9 mouse cellular contexts compared by ENCODE assay signal in the genomic region with DNA sequence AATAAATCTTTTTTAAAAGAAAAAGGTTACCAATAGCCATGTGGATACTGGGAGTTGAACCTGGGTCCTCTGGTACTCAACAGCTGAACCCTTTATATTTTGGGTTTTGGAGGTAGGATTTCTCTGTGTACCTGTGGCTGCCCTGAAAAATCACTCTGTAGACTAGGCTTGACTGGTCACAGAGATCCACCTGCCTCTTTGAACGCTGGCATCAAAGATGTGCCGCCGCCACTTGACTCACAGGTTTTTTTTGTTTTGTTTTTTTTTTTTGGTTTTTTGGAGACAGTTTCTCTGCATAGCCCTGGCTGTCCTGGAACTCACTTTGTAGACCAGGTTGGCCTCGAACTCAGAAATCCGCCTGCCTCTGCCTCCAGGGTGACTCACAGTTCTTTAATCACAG. TPM values are rescaled to one million over a fixed set of nuclear protein-coding genes. Genes with fewer than 3 reads are reported as not detected.
DNase-seq lines count a peak whose midpoint lies in the region; ATAC-seq lines count a peak whose summit lies in the region.
"Had no signal": no experiment of that assay in that cellular context is flagged by ENCODE, and none has a peak within 500 bp of the region (broad histone marks: within the 10 kb centered on the region; RNA-seq: fewer than 3 reads in every experiment).

No protein-coding gene starts in this region.

- ATAC-seq in heart, embryonic 15.5 days (replicated peaks; ENCODE audit: insufficient number of reproducible peaks, insufficient read depth, low FRiP score, low read depth): no peak
- no peak for ATAC-seq in liver, embryonic 11.5 days (replicated peaks; ENCODE audit: low FRiP score)
- ATAC-seq: midbrain, embryonic 13.5 days had no signal

- peak overlapping the region; percentile 55 for H3K9ac ChIP-seq in heart, embryonic 15.5 days
- H3K9ac ChIP-seq in liver, embryonic 11.5 days (ENCODE audit: low read depth, low read length): no peak overlapping the region
- H3K9ac ChIP-seq: midbrain, embryonic 13.5 days had no signal

- H3K36me3 ChIP-seq in heart, embryonic 15.5 days: peaks cover 20% of the 10 kb centered on the region
- H3K36me3 ChIP-seq in liver, embryonic 11.5 days (ENCODE audit: control insufficient read depth, insufficient read depth, low read length): peaks cover 22% of the 10 kb centered on the region

- H3K27me3 ChIP-seq in heart, embryonic 15.5 days: no peaks in the 10 kb centered on the region
- no peaks in the 10 kb centered on the region for H3K27me3 ChIP-seq in liver, embryonic 11.5 days (replicated peaks; ENCODE audit: control insufficient read depth, insufficient read depth, low read length)
- H3K27me3 ChIP-seq: midbrain, embryonic 13.5 days had no signal

- peaks cover 33% of the 10 kb centered on the region for H3K4me1 ChIP-seq in heart, embryonic 15.5 days (replicated peaks)
- peaks cover 39% of the 10 kb centered on the region for H3K4me1 ChIP-seq in liver, embryonic 11.5 days (replicated peaks; ENCODE audit: control insufficient read depth, insufficient read depth, low read length)

- peak overlapping the region; percentile 61 for H3K4me3 ChIP-seq in heart, embryonic 15.5 days
- H3K4me3 ChIP-seq in liver, embryonic 11.5 days (ENCODE audit: low read depth, low read length): peak overlapping the region; percentile 73
- H3K4me3 ChIP-seq: midbrain, embryonic 13.5 days had no signal

- H3K4me2 ChIP-seq in heart, embryonic 15.5 days: peak overlapping the region; percentile 64
- H3K4me2 ChIP-seq in liver, embryonic 11.5 days: peak overlapping the region; percentile 76

- DNase-seq in heart, adult 11 months: no peak
- peak; percentile 56 for DNase-seq in thymus, postnatal 0 days (ENCODE audit: low spot score)
- no peak for DNase-seq in thymus, adult 18-20 months
- no peak for DNase-seq in liver, embryonic 11.5 days (ENCODE audit: low spot score)
- no peak for DNase-seq in retina, postnatal 1 day
- no peak for DNase-seq in cerebellum, postnatal 14 days
- no peak for DNase-seq in left cerebral cortex, adult 9 months (ENCODE audit: low spot score in 2 of 2)

- 88% methylated on average over 5 of the region's 5 CpGs for WGBS in heart, embryonic 15.5 days
- WGBS in liver, embryonic 11.5 days: 78% methylated on average over 5 of the region's 5 CpGs

- H3K9me3 ChIP-seq in heart, embryonic 15.5 days (replicated peaks): no peaks in the 10 kb centered on the region
- H3K9me3 ChIP-seq in liver, embryonic 11.5 days (ENCODE audit: control insufficient read depth, low read length): no peaks in the 10 kb centered on the region
- H3K9me3 ChIP-seq: midbrain, embryonic 13.5 days had no signal

- H3K27ac ChIP-seq in heart, embryonic 15.5 days: peak overlapping the region; percentile 82
- H3K27ac ChIP-seq in liver, embryonic 11.5 days (ENCODE audit: low read depth, low read length): peak overlapping the region; percentile 88
- H3K27ac ChIP-seq: midbrain, embryonic 13.5 days had no signal

RNA-seq across cellular contexts. Expression of gene Ifi35, which starts 0.4 kb away (rescaled TPM):
- polyA plus RNA-seq in heart, embryonic 15.5 days (2015; fragmentation: Nextera tagmentation; extraction: Ambion mirVana): 18.0 and 25.9 TPM in 2 replicates
- 86.4 and 87.4 TPM in 2 replicates for polyA plus RNA-seq in thymus, postnatal 0 days (2015; fragmentation: Nextera tagmentation; extraction: Ambion mirVana)
- 31.2 and 34.6 TPM in 2 replicates for polyA plus RNA-seq in liver, embryonic 11.5 days (2014; fragmentation: Nextera tagmentation; extraction: Ambion mirVana)

RNA-seq across cellular contexts. Expression of gene Rpl27, which starts 5.7 kb away (rescaled TPM):
- 174 and 211 TPM in 2 replicates for polyA plus RNA-seq in heart, embryonic 15.5 days (2015; fragmentation: Nextera tagmentation; extraction: Ambion mirVana)
- 550 and 596 TPM in 2 replicates for polyA plus RNA-seq in thymus, postnatal 0 days (2015; fragmentation: Nextera tagmentation; extraction: Ambion mirVana)
- 553 and 579 TPM in 2 replicates for polyA plus RNA-seq in liver, embryonic 11.5 days (2014; fragmentation: Nextera tagmentation; extraction: Ambion mirVana)

RNA-seq across cellular contexts. Expression of gene Rnd2, which starts 17.0 kb away (rescaled TPM):
- 9.1 and 10.1 TPM in 2 replicates for polyA plus RNA-seq in heart, embryonic 15.5 days (2015; fragmentation: Nextera tagmentation; extraction: Ambion mirVana)
- polyA plus RNA-seq in thymus, postnatal 0 days (2015; fragmentation: Nextera tagmentation; extraction: Ambion mirVana): 3.7 and 4.6 TPM in 2 replicates
- 3.7 and 5.4 TPM in 2 replicates for polyA plus RNA-seq in liver, embryonic 11.5 days (2014; fragmentation: Nextera tagmentation; extraction: Ambion mirVana)

RNA-seq across cellular contexts. Expression of gene Vat1, which starts 18.2 kb away (rescaled TPM):
- polyA plus RNA-seq in heart, embryonic 15.5 days (2015; fragmentation: Nextera tagmentation; extraction: Ambion mirVana): 30.2 and 38.6 TPM in 2 replicates
- 24.7 and 25.3 TPM in 2 replicates for polyA plus RNA-seq in thymus, postnatal 0 days (2015; fragmentation: Nextera tagmentation; extraction: Ambion mirVana)
- polyA plus RNA-seq in liver, embryonic 11.5 days (2014; fragmentation: Nextera tagmentation; extraction: Ambion mirVana): 16.8 and 19.5 TPM in 2 replicates

RNA-seq across cellular contexts. Expression of gene Ptges3l, which starts 22.7 kb away (rescaled TPM):
- polyA plus RNA-seq in heart, embryonic 15.5 days (2015; fragmentation: Nextera tagmentation; extraction: Ambion mirVana): 66.5 and 81.5 TPM in 2 replicates
- 1.8 TPM in 2 replicates for polyA plus RNA-seq in thymus, postnatal 0 days (2015; fragmentation: Nextera tagmentation; extraction: Ambion mirVana)
- polyA plus RNA-seq in liver, embryonic 11.5 days (2014; fragmentation: Nextera tagmentation; extraction: Ambion mirVana): 3.2 and 5.0 TPM in 2 replicates
